Mouse (Mus musculus) stomach, embryonic 14.5 days (tissue): ENCODE results near the gene Adcy2. TPM values are rescaled to one million over a fixed set of nuclear protein-coding genes. Genes with fewer than 3 reads are reported as not detected.
A peak's percentile ranks its signal among the peaks of the same experiment; 100 is the strongest.

Source experiments
- ATAC-seq: fragments of 200-750 bp; cut with Nextera tagmentation; 2 replicates; pipeline ENCODE4 v1.8.0; 2017; ENCODE audit warnings: low read depth, moderate TSS enrichment; ENCODE audit not compliant: insufficient number of reproducible peaks, insufficient read depth, low FRiP score
- H3K27ac ChIP-seq: fragments of 300-500 bp; sonication (generic); 2 replicates; pipeline ENCODE4 v1.5.1; 2014; ENCODE audit warnings: mild to moderate bottlenecking, low read length, moderate library complexity, mixed read lengths
- H3K27me3 ChIP-seq: fragments of 300-500 bp; sonication (generic); 2 replicates; pipeline ENCODE4 v1.6.1; 2014; ENCODE audit warnings: low read length, control low read depth, mixed read lengths; ENCODE audit not compliant: control insufficient read depth, insufficient read depth
- H3K36me3 ChIP-seq: fragments of 300-500 bp; sonication (generic); 2 replicates; pipeline ENCODE4 v1.6.1; 2014; ENCODE audit warnings: mild to moderate bottlenecking, control low read depth, low read length, moderate library complexity, mixed read lengths; ENCODE audit not compliant: control insufficient read depth, insufficient read depth
- H3K4me1 ChIP-seq: fragments of 300-500 bp; sonication (generic); 2 replicates; pipeline ENCODE4 v1.6.1; 2014; ENCODE audit warnings: low read length, control low read depth, mixed read lengths; ENCODE audit not compliant: control insufficient read depth, insufficient read depth
- H3K4me2 ChIP-seq: fragments of 300-500 bp; sonication (generic); replicated peaks from 2 replicates; pipeline ENCODE4 v1.6.1; 2014; ENCODE audit warnings: low read depth, low read length, control low read depth
- H3K4me3 ChIP-seq: fragments of 300-500 bp; sonication (generic); 2 replicates; pipeline ENCODE4 v1.5.1; 2014; ENCODE audit warnings: low read depth, low read length, control low read depth
- H3K9ac ChIP-seq: fragments of 300-500 bp; sonication (generic); replicated peaks from 2 replicates; pipeline ENCODE4 v1.6.1; 2014; ENCODE audit warnings: low read depth, mild to moderate bottlenecking, control low read depth, low read length, moderate library complexity, mixed read lengths
- H3K9me3 ChIP-seq: fragments of 300-500 bp; sonication (generic); 2 replicates; pipeline ENCODE4 v1.6.1; 2016; ENCODE audit warnings: low read depth, low read length, control low read depth; ENCODE audit not compliant: control insufficient read depth
- WGBS: fragments of 180-500 bp; shearing (Covaris S2); extraction: QIAGEN DNeasy Blood & Tissue Kit; methylation state at CpG from one replicate; pipeline ENCODE4 v1.1.7; 2014; 5-methylcytosine and 5-hydroxymethylcytosine counted together
- polyA plus RNA-seq: library from polyadenylated mRNA; unstranded; fragments of >200 nt; fragmentation: Nextera tagmentation; extraction: Ambion mirVana; gene quantifications from 2 replicates; pipeline ENCODE4 v1.2.1, GENCODE M21; 2014

Gene Adcy2
- polyA plus RNA-seq, 1 experiment from 2014 or later, result 5.0 TPM

DNA sequence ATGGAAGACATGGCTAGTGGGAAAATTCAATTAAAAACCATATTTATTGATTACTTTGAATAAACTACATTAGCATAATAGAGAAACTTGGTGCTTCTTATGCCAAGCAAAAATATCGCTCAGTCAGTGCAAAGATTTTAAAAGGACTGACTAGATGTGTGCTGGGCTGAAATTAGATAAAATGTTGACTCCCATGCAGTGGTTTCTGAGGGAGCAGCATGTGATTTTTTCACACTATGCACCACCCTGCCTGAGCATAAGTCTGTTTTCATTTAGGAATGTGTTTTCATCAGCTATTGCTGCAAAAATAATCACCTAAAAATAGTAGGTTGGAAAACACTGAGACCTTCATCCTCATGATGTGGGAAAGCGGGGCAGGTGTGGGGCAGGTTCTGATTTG lies 250.0 kb downstream of the Adcy2 start:
- no peak overlapping the region for H3K27ac ChIP-seq
- H3K9ac ChIP-seq, result no peak overlapping the region
- no peak overlapping the region for H3K4me3 ChIP-seq
- no peaks in the 10 kb centered on the region for H3K36me3 ChIP-seq
- no peak for ATAC-seq
- H3K4me2 ChIP-seq, result no peak overlapping the region
- H3K27me3 ChIP-seq, result no peaks in the 10 kb centered on the region
- 95% methylated on average over 2 of the region's 2 CpGs for WGBS
- no peaks in the 10 kb centered on the region for H3K4me1 ChIP-seq
- H3K9me3 ChIP-seq, result no peaks in the 10 kb centered on the region

DNA sequence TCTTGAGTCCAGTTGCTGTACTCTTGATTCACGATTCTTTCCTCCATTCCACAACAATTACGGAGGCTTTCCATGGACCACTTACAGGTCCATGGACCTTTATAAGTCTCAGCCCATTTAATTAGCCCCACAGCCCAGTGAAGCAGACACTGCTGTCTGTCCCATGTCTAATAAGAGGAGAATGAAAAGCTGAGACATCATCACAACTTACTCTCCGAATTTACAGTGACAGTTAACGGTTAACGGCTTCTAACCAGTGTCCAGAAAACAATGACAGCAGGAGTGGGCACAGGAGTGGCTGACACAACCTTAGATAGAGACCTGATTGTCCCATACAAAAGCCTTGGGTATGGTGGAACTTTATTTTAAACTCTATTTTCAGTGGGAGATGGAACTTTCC lies 253.9 kb downstream of the Adcy2 start:
- Histone ChIP-seq H3K4me3 (no peak overlapping the region), H3K27me3 (no peaks in the 10 kb centered on the region), H3K36me3 (no peaks in the 10 kb centered on the region), H3K4me2 (no peak overlapping the region), H3K9ac (no peak overlapping the region), H3K9me3 (no peaks in the 10 kb centered on the region), H3K27ac (no peak overlapping the region), H3K4me1 (no peaks in the 10 kb centered on the region)
- WGBS, result 93% methylated on average over 5 of the region's 5 CpGs
- ATAC-seq, result no peak

DNA sequence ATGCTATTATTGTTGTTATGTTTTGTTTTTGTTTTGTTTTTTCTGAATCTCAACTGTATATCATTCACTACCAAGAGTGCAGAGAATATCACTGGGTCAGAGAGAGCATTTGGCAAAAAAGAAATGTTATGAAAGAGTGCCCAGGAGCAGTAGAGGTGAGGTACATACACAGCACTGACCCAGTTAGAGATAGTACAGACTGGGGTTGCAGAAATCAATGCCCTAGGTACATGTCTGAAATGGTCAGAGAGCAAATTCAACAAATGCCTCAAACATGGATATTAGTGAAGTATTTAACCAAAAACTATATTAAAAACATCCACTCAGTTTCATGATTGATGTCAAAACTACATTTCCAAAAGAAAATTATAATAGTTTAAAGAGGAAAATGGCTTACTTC lies 286.7 kb downstream of the Adcy2 start:
- Histone ChIP-seq H3K9me3 (no peaks in the 10 kb centered on the region), H3K36me3 (no peaks in the 10 kb centered on the region), H3K4me1 (no peaks in the 10 kb centered on the region), H3K4me3 (no peak overlapping the region), H3K9ac (no peak overlapping the region), H3K27me3 (no peaks in the 10 kb centered on the region), H3K4me2 (no peak overlapping the region), H3K27ac (no peak overlapping the region)
- ATAC-seq, result no peak

DNA sequence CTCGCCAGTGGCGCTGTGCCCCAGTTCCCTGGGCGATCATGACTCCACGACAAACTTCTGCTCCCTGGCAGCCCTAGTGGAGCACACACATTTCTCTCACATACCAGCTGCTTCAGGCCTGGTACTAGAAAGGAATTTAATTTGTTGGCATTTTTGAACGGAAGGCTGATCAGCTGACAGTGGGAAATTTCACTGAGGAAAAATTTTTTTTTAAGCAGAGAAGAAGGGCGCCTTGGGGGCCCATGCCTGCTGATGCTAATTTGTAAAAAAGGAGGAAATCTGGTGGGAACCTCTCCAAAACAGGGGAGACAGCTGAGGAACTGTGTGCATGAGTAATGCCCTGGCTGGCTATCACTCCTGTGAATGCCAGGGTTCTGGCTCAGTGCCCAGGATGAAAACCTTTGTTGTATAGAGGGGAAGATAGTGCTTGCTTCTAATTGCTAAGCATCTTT lies 292.0 kb downstream of the Adcy2 start:
- Histone ChIP-seq H3K27me3 (no peaks in the 10 kb centered on the region), H3K4me2 (no peak overlapping the region), H3K36me3 (no peaks in the 10 kb centered on the region), H3K9ac (no peak overlapping the region), H3K9me3 (no peaks in the 10 kb centered on the region), H3K4me1 (no peaks in the 10 kb centered on the region), H3K4me3 (no peak overlapping the region), H3K27ac (no peak overlapping the region)
- ATAC-seq, result 0 out of 2 replicates have a peak, but pooled peaks have one; percentile 33
- WGBS, result 78% methylated on average over 6 of the region's 6 CpGs

DNA sequence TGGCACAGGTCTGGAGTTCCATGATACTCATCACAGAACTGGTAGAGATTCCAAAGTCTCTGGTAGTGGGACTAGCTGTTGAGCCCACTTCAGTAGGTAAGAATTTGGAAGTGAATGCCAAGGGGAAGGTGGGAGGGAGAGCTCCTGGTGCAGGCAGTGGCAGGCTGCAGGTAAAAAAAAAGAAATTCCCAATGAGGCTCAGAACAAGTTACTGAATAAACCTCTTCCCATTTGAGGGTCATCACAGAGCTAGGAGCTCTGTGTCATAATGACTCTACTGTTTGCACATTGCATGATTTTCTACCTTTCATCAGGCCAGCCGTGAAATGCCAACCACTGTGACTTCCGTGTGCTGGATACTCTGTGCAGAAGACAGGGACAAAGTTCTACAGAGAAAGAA lies 314.4 kb downstream of the Adcy2 start:
- no peak overlapping the region for H3K4me2 ChIP-seq
- H3K9me3 ChIP-seq, result no peaks in the 10 kb centered on the region
- H3K4me1 ChIP-seq, result no peaks in the 10 kb centered on the region
- no peak overlapping the region for H3K4me3 ChIP-seq
- H3K27ac ChIP-seq, result no peak overlapping the region
- no peaks in the 10 kb centered on the region for H3K36me3 ChIP-seq
- ATAC-seq, result no peak
- 89% methylated on average over 2 of the region's 2 CpGs for WGBS
- no peaks in the 10 kb centered on the region for H3K27me3 ChIP-seq
- H3K9ac ChIP-seq, result no peak overlapping the region

DNA sequence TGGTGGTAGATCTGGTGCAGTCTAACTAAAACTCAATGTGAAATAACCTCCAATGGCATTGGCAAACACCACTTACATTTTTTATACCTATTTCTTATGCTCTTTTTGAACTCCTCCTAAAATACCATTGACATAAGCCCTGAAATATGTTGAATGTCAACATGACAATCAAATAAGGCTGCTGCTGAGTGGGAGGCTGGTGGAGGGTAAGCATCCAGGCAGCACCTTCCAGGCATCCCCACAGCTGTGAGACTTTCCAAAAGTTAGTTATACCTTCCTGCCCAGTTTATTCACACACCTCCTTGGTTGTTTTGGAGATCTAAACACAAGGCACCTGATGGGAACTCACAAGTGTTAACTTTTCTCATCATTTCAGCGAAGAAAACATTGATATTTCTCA lies 318.9 kb downstream of the Adcy2 start:
- no peak for ATAC-seq
- H3K27me3 ChIP-seq, result no peaks in the 10 kb centered on the region
- WGBS, result 75% methylated on average over 1 of the region's 1 CpGs

DNA sequence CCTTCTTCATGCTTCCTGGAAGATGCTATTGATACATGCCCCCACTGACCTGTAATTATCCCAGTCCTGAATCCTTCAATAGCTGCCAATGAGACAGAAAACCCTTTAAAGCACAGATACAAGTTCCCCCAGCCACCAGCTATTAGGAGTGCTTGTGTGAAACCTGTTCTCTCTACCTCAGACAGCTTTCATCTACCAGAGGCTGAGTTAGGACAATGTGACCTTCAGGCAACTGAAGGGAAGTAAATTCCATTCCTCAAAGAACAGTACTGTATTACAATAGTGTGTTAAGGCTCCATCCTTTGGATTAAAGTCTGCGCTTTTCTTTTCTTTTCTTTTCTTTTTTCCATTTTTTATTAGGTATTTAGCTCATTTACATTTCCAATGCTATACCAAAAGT lies 356.6 kb downstream of the Adcy2 start:
- Histone ChIP-seq H3K27ac (no peak overlapping the region), H3K9ac (no peak overlapping the region), H3K36me3 (no peaks in the 10 kb centered on the region), H3K4me3 (no peak overlapping the region), H3K4me2 (no peak overlapping the region), H3K4me1 (no peaks in the 10 kb centered on the region), H3K9me3 (no peaks in the 10 kb centered on the region), H3K27me3 (no peaks in the 10 kb centered on the region)
- ATAC-seq, result no peak
- 93% methylated on average over 1 of the region's 1 CpGs for WGBS

More for the DNA sequence above, 318.9 kb downstream of the Adcy2 start:
- Histone ChIP-seq H3K4me2 (no peak overlapping the region), H3K4me3 (no peak overlapping the region), H3K27ac (no peak overlapping the region), H3K4me1 (no peaks in the 10 kb centered on the region), H3K9me3 (no peaks in the 10 kb centered on the region), H3K36me3 (no peaks in the 10 kb centered on the region), H3K9ac (no peak overlapping the region)

DNA sequence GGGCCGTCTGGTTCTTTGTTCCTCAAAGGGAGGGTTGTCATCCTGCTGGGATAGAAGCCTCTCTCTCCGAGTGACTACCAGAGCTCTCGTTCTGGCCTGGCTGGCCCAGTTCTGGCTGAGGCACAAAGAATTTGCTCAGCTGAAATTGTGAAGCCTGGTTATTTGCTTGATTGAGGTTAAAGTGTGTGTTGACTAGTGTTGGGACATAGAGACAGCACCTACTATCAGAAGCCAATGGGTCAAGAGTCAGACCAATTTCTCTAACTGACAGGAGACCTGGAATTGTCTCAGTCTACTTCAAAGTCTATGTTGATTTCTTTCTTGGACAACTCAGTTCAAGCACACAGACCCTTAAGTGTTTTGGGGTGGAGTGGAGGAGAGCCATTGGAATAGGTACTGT lies 372.3 kb downstream of the Adcy2 start:
- ATAC-seq, result no peak
- Histone ChIP-seq H3K36me3 (no peaks in the 10 kb centered on the region), H3K9me3 (no peaks in the 10 kb centered on the region), H3K27me3 (no peaks in the 10 kb centered on the region), H3K4me2 (no peak overlapping the region), H3K27ac (no peak overlapping the region), H3K9ac (no peak overlapping the region), H3K4me1 (no peaks in the 10 kb centered on the region), H3K4me3 (no peak overlapping the region)
- 62% methylated on average over 3 of the region's 3 CpGs for WGBS

DNA sequence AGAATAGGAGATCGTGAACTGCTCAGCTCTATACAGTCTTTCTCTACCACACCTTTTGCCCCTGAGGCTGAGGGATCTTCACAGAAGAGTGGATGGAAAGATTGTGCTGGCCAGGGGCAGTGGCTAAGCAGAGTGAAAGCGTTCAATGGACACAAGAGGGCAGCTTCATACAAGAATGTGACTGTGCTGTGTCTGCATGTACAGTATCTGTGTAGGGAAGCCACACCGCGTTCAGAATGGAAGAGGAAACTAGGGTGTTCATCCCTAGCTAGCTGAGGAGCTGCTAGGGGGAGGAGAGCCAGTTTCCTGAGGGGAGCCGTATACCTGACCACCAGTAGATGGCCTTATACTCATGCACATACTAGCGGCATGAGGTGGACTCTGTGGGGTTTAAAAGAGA lies 376.5 kb downstream of the Adcy2 start:
- no peaks in the 10 kb centered on the region for H3K9me3 ChIP-seq
- WGBS, result 63% methylated on average over 6 of the region's 6 CpGs
- no peak overlapping the region for H3K4me2 ChIP-seq
- ATAC-seq, result peak; percentile 28; the same call in 1 of the 2 replicates
- no peaks in the 10 kb centered on the region for H3K27me3 ChIP-seq
- H3K36me3 ChIP-seq, result no peaks in the 10 kb centered on the region
- H3K27ac ChIP-seq, result no peak overlapping the region
- no peak overlapping the region for H3K9ac ChIP-seq
- H3K4me1 ChIP-seq, result no peaks in the 10 kb centered on the region
- H3K4me3 ChIP-seq, result no peak overlapping the region
